Mouse (Mus musculus) hindbrain, embryonic 14.5 days (tissue): ENCODE results near the gene Zfp536. TPM values are rescaled to one million over a fixed set of nuclear protein-coding genes. Genes with fewer than 3 reads are reported as not detected.
"Not testable (repeated sequence)": the region's sequence is repeated elsewhere in the genome, so short reads cannot be mapped to it uniquely, and the experiment has no call there.

Source experiments
- ATAC-seq: fragments of 200-750 bp; cut with Nextera tagmentation; 2 replicates; pipeline ENCODE4 v1.8.0; 2017; ENCODE audit warnings: moderate number of reproducible peaks, mild to moderate bottlenecking, moderate TSS enrichment, moderate library complexity; ENCODE audit not compliant: low FRiP score
- DNase-seq: peaks from one replicate; pipeline ENCODE4 v3.0.0-alpha.2; 2015; ENCODE audit warnings: low spot score
- H3K27ac ChIP-seq: fragments of 300-500 bp; sonication (generic); 2 replicates; pipeline ENCODE4 v1.5.1; 2014; ENCODE audit warnings: mild to moderate bottlenecking, moderate library complexity
- H3K27me3 ChIP-seq: fragments of 300-500 bp; sonication (generic); 2 replicates; pipeline ENCODE4 v1.6.1; 2014; ENCODE audit warnings: mild to moderate bottlenecking, low read length, mixed read lengths; ENCODE audit not compliant: control insufficient read depth, insufficient read depth
- H3K36me3 ChIP-seq: fragments of 300-500 bp; sonication (generic); replicated peaks from 2 replicates; pipeline ENCODE4 v1.6.1; 2014; ENCODE audit not compliant: control insufficient read depth, insufficient read depth
- H3K4me1 ChIP-seq: fragments of 300-500 bp; sonication (generic); replicated peaks from 2 replicates; pipeline ENCODE4 v1.6.1; 2014; ENCODE audit warnings: antibody characterized with exemption, low read length, mixed read lengths; ENCODE audit not compliant: control insufficient read depth, insufficient read depth
- H3K4me2 ChIP-seq: fragments of 300-500 bp; sonication (generic); replicated peaks from 2 replicates; pipeline ENCODE4 v1.6.1; 2014; ENCODE audit warnings: mild to moderate bottlenecking, moderate library complexity
- H3K4me3 ChIP-seq: fragments of 300-500 bp; sonication (generic); replicated peaks from 2 replicates; pipeline ENCODE4 v1.5.1; 2014; ENCODE audit warnings: mild to moderate bottlenecking, low read length
- H3K9ac ChIP-seq: fragments of 300-500 bp; sonication (generic); 2 replicates; pipeline ENCODE4 v1.6.1; 2014
- H3K9me3 ChIP-seq: fragments of 300-500 bp; sonication (generic); 2 replicates; pipeline ENCODE4 v1.6.1; 2016; ENCODE audit warnings: low read length; ENCODE audit not compliant: control insufficient read depth
- WGBS: fragments of 180-500 bp; shearing (Covaris S2); extraction: QIAGEN DNeasy Blood & Tissue Kit; methylation state at CpG from one replicate; pipeline ENCODE4 v1.1.7; 2014; 5-methylcytosine and 5-hydroxymethylcytosine counted together
- polyA plus RNA-seq: library from polyadenylated mRNA; unstranded; fragments of >200 nt; fragmentation: Nextera tagmentation; extraction: Ambion mirVana; gene quantifications from 2 replicates; pipeline ENCODE4 v1.2.1, GENCODE M21; 2014

Gene Zfp536
- polyA plus RNA-seq, 1 experiment from 2014 or later, result 43.0 TPM

GRCm38 (mm10) chr7:37606472-37606871 lies 167.0 kb downstream of the Zfp536 start:
- ATAC-seq (no peak), DNase-seq (no peak)
- Histone ChIP-seq H3K27ac (no peak overlapping the region), H3K4me2 (no peak overlapping the region), H3K9me3 (no peaks in the 10 kb centered on the region), H3K4me3 (no peak overlapping the region), H3K27me3 (no peaks in the 10 kb centered on the region), H3K9ac (no peak overlapping the region), H3K36me3 (no peaks in the 10 kb centered on the region), H3K4me1 (peaks cover 11% of the 10 kb centered on the region; the same call in 1 of the 2 replicates)
- 86% methylated on average over 5 of the region's 5 CpGs for WGBS

- H3K4me3 ChIP-seq, ATAC-seq, H3K4me2 ChIP-seq, H3K36me3 ChIP-seq, H3K9me3 ChIP-seq, H3K27me3 ChIP-seq, DNase-seq, H3K9ac ChIP-seq: not testable (repeated sequence)
- Histone ChIP-seq H3K27ac (0 out of 2 replicates have a peak overlapping the region, but pooled peaks have one; percentile 32), H3K4me1 (peaks cover 19% of the 10 kb centered on the region; the same call in 1 of the 2 replicates)
These were observed 169.9 kb downstream of the Zfp536 start for GRCm38 (mm10) chr7:37603525-37603909.

GRCm38 (mm10) chr7:37602871-37603524 lies 170.4 kb downstream of the Zfp536 start:
- ATAC-seq (no peak), DNase-seq (no peak)
- Histone ChIP-seq H3K4me1 (peaks cover 19% of the 10 kb centered on the region; the same call in 1 of the 2 replicates), H3K27me3 (no peaks in the 10 kb centered on the region), H3K27ac (0 out of 2 replicates have a peak overlapping the region, but pooled peaks have one; percentile 32), H3K9ac (no peak overlapping the region), H3K4me2 (no peak overlapping the region; the same call in 1 of the 2 replicates), H3K36me3 (no peaks in the 10 kb centered on the region), H3K9me3 (no peaks in the 10 kb centered on the region), H3K4me3 (no peak overlapping the region)
- 12% methylated on average over 9 of the region's 9 CpGs for WGBS

GRCm38 (mm10) chr7:37600318-37600717 lies 173.1 kb downstream of the Zfp536 start:
- Histone ChIP-seq H3K4me2 (no peak overlapping the region), H3K9ac (no peak overlapping the region), H3K27me3 (no peaks in the 10 kb centered on the region), H3K36me3 (no peaks in the 10 kb centered on the region), H3K4me1 (peaks cover 19% of the 10 kb centered on the region; the same call in 1 of the 2 replicates), H3K4me3 (no peak overlapping the region), H3K9me3 (no peaks in the 10 kb centered on the region), H3K27ac (no peak overlapping the region)
- WGBS, result 67% methylated on average over 4 of the region's 4 CpGs
- ATAC-seq (no peak), DNase-seq (no peak)

- Histone ChIP-seq H3K9ac (no peak overlapping the region), H3K36me3 (no peaks in the 10 kb centered on the region), H3K9me3 (no peaks in the 10 kb centered on the region; the same call in 1 of the 2 replicates), H3K4me2 (no peak overlapping the region), H3K27me3 (no peaks in the 10 kb centered on the region), H3K27ac (no peak overlapping the region), H3K4me3 (no peak overlapping the region), H3K4me1 (no peaks in the 10 kb centered on the region; the same call in 1 of the 2 replicates)
- 48% methylated on average over 12 of the region's 12 CpGs for WGBS
- ATAC-seq (no peak), DNase-seq (no peak)
These were observed 179.0 kb downstream of the Zfp536 start for GRCm38 (mm10) chr7:37594211-37595030.

- DNase-seq (no peak), ATAC-seq (no peak)
- Histone ChIP-seq H3K36me3 (no peaks in the 10 kb centered on the region), H3K4me2 (no peak overlapping the region), H3K27ac (no peak overlapping the region), H3K27me3 (no peaks in the 10 kb centered on the region), H3K4me1 (no peaks in the 10 kb centered on the region; the same call in 1 of the 2 replicates), H3K9me3 (no peaks in the 10 kb centered on the region; the same call in 1 of the 2 replicates), H3K4me3 (no peak overlapping the region), H3K9ac (no peak overlapping the region)
- 92% methylated on average over 6 of the region's 6 CpGs for WGBS
These were observed 179.9 kb downstream of the Zfp536 start for GRCm38 (mm10) chr7:37593566-37593965.

- DNase-seq, result no peak
- ATAC-seq, result no peak
- Histone ChIP-seq H3K4me3 (no peak overlapping the region), H3K4me1 (no peaks in the 10 kb centered on the region; the same call in 1 of the 2 replicates), H3K9ac (no peak overlapping the region), H3K9me3 (no peaks in the 10 kb centered on the region), H3K36me3 (no peaks in the 10 kb centered on the region), H3K4me2 (no peak overlapping the region), H3K27me3 (no peaks in the 10 kb centered on the region), H3K27ac (no peak overlapping the region)
- WGBS, result 84% methylated on average over 13 of the region's 13 CpGs
These were observed 186.7 kb downstream of the Zfp536 start for GRCm38 (mm10) chr7:37586694-37587093.

GRCm38 (mm10) chr7:37581262-37581661 lies 192.2 kb downstream of the Zfp536 start:
- Histone ChIP-seq H3K36me3 (no peaks in the 10 kb centered on the region), H3K27me3 (no peaks in the 10 kb centered on the region), H3K9ac (no peak overlapping the region), H3K4me1 (no peaks in the 10 kb centered on the region), H3K9me3 (no peaks in the 10 kb centered on the region), H3K27ac (no peak overlapping the region), H3K4me2 (no peak overlapping the region), H3K4me3 (no peak overlapping the region)
- DNase-seq (no peak), ATAC-seq (no peak)
- 89% methylated on average over 3 of the region's 3 CpGs for WGBS

GRCm38 (mm10) chr7:37580554-37580953 lies 192.9 kb downstream of the Zfp536 start:
- no peak overlapping the region for H3K9ac ChIP-seq
- WGBS, result 84% methylated on average over 5 of the region's 5 CpGs
- no peaks in the 10 kb centered on the region for H3K27me3 ChIP-seq
- H3K4me3 ChIP-seq, result no peak overlapping the region
- H3K4me2 ChIP-seq, result no peak overlapping the region
- no peaks in the 10 kb centered on the region for H3K9me3 ChIP-seq
- DNase-seq, result no peak
- H3K4me1 ChIP-seq, result no peaks in the 10 kb centered on the region
- no peaks in the 10 kb centered on the region for H3K36me3 ChIP-seq
- no peak for ATAC-seq
- H3K27ac ChIP-seq, result no peak overlapping the region
